In the genomic region with DNA sequence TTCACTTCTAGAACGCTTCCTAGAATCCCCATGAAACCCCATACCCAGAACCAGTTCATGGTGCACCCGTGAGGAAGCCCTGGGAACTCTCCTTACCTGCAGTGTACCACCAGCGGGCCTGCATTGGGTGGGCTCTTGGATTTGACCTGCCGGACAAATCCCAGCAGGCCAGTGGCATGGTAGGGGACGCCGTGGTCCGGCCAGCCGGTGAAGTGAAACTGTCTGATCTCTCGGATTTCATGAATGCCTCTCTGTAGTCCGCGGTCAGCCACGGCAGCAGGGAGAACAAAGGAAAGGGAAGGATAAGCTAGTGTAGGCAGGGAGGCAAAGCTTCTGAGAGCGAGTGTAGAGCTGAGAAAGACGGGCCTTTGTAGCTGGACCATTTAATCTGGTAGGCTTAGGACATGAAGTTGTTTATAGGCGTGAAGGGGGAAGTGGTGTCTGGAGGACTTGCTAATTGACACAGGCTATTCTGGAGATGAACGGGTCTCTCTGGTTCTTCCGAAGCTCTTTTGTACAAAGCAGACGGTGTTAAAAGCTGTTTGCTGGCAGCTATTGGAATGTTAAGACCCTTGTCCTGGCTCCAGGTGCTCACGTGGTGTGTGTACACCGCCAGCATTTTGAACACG, we compare ENCODE assay signal across 10 mouse cellular contexts.
DNase-seq lines count a peak whose midpoint lies in the region; ATAC-seq and TF ChIP-seq lines count a peak whose summit lies in the region.
"Had no signal": no experiment of that assay in that cellular context is flagged by ENCODE, and none has a peak within 500 bp of the region (broad histone marks: within the 10 kb centered on the region; RNA-seq: fewer than 3 reads in every experiment).

No protein-coding gene starts in this region.

- no peak overlapping the region for H3K4me3 ChIP-seq in forebrain, postnatal 0 days (ENCODE audit: low read depth, low read length)
- peak overlapping the region; percentile 20 for H3K4me3 ChIP-seq in midbrain, embryonic 10.5 days
- H3K4me3 ChIP-seq: liver, embryonic 13.5 days had no signal

- 20% methylated on average over 21 of the region's 21 CpGs for WGBS in forebrain, postnatal 0 days
- 30% methylated on average over 21 of the region's 21 CpGs for WGBS in midbrain, embryonic 10.5 days

- DNase-seq in Muller cell, postnatal 12 days (ENCODE audit: inconsistent ontology term), result peak; percentile 89
- DNase-seq in ZHBTc4 (ENCODE audit: low read depth, low spot score), result peak; percentile 25
- DNase-seq in forebrain, postnatal 0 days, result peak; percentile 35
- DNase-seq in midbrain, embryonic 10.5 days (ENCODE audit: low spot score), result peak; percentile 62
- no peak for DNase-seq in layer of hippocampus, adult 11-12 months (ENCODE audit: low spot score)
- no peak for DNase-seq in spleen, postnatal 14 days (ENCODE audit: low spot score in 2 of 2)
- no peak for DNase-seq in left cerebral cortex, postnatal 10 days (ENCODE audit: extremely low spot score in 1 of 2, low spot score in 2 of 2)
- DNase-seq: kidney, adult 8-10 months; liver, embryonic 13.5 days; thymus, postnatal 25 days had no signal

- H3K9me3 ChIP-seq in forebrain, postnatal 0 days (ENCODE audit: low read length), result no peaks in the 10 kb centered on the region
- H3K9me3 ChIP-seq in midbrain, embryonic 10.5 days (replicated peaks), result no peaks in the 10 kb centered on the region
- H3K9me3 ChIP-seq: liver, embryonic 13.5 days had no signal

- TF ChIP-seq CTCF in forebrain, postnatal 0 days (IDR thresholded peaks at IDR 0.05; ENCODE audit: low read depth), result no peak

- peak; percentile 53 for ATAC-seq in forebrain, postnatal 0 days

- peaks cover 4% of the 10 kb centered on the region; the same call in 1 of the 2 replicates for H3K27me3 ChIP-seq in forebrain, postnatal 0 days (ENCODE audit: insufficient read depth, low read length)
- peaks cover 39% of the 10 kb centered on the region for H3K27me3 ChIP-seq in midbrain, embryonic 10.5 days (ENCODE audit: low read depth, poor library complexity, severe bottlenecking)
- H3K27me3 ChIP-seq: liver, embryonic 13.5 days had no signal

- H3K36me3 ChIP-seq in forebrain, postnatal 0 days (ENCODE audit: insufficient read depth), result 0 out of 2 replicates have a peak, but pooled peaks cover 3% of the 10 kb centered on the region
- no peaks in the 10 kb centered on the region for H3K36me3 ChIP-seq in midbrain, embryonic 10.5 days
- H3K36me3 ChIP-seq: liver, embryonic 13.5 days had no signal

- no peak overlapping the region for H3K27ac ChIP-seq in forebrain, postnatal 0 days (ENCODE audit: low read depth, low read length)
- peak overlapping the region; percentile 79 for H3K27ac ChIP-seq in midbrain, embryonic 10.5 days (replicated peaks)
- H3K27ac ChIP-seq: liver, embryonic 13.5 days had no signal

- H3K4me2 ChIP-seq in forebrain, postnatal 0 days (ENCODE audit: low read depth), result no peak overlapping the region
- H3K4me2 ChIP-seq: liver, embryonic 13.5 days had no signal

- peaks cover 4% of the 10 kb centered on the region; the same call in 1 of the 2 replicates for H3K4me1 ChIP-seq in forebrain, postnatal 0 days (ENCODE audit: insufficient read depth)
- peaks cover 32% of the 10 kb centered on the region for H3K4me1 ChIP-seq in midbrain, embryonic 10.5 days
- H3K4me1 ChIP-seq: liver, embryonic 13.5 days had no signal

- intact Hi-C loops in left cerebral cortex, postnatal 10 days (cut with DNase I), result no loop called here

- H3K9ac ChIP-seq in forebrain, postnatal 0 days, result 0 out of 2 replicates have a peak overlapping the region, but pooled peaks have one; percentile 31
- H3K9ac ChIP-seq: liver, embryonic 13.5 days had no signal

Comparison
In these comparisons a context has a peak if more than half of its experiments do, and no peak if none do; other contexts are left out.
1. DNase-seq: peak in Muller cell, postnatal 12 days (single experiment), ZHBTc4 (single experiment), forebrain, postnatal 0 days (single experiment) and midbrain, embryonic 10.5 days (single experiment); none in layer of hippocampus, adult 11-12 months (single experiment), spleen, postnatal 14 days (0 of 2) and left cerebral cortex, postnatal 10 days (0 of 2).